Mouse (Mus musculus): ENCODE measurements around the gene Ylpm1. TPM values are rescaled to one million over a fixed set of nuclear protein-coding genes. Genes with fewer than 3 reads are reported as not detected.
A peak's percentile ranks its signal among the peaks of the same experiment; 100 is the strongest.

Gene Ylpm1
- total RNA-seq, 4 experiments from 2014 or later, result 11.2 to 17.5 (median 15.3) TPM

- DNase-seq (ENCODE audit: low spot score in 2 of 2), result no peak
These were observed 10.9 kb downstream of the Ylpm1 start for GRCm38 (mm10) chr12:85007021-85007420.

DNA sequence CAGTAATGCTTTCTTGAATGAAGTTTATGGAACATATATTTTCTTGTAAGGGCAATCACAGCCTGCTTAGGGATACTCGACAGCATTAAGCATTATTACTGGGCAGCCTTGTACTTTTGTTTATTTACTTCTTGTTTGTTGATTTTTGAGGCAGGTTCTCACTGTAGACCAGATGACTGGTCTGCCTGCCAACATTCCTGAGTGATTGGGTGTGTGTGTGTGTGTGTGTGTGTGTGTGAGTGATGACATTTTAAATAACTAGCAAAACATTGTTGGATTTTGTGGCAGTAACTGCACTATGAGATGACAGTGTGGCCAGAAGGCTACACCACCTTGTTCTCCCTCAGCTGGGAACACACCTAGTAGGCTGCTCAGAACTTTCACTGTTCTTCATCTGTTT lies 13.7 kb downstream of the Ylpm1 start:
- DNase-seq (ENCODE audit: low spot score in 2 of 2), result no peak

- no peak for DNase-seq (ENCODE audit: low spot score in 2 of 2)
These were observed 14.4 kb downstream of the Ylpm1 start for GRCm38 (mm10) chr12:85010541-85010940.

GRCm38 (mm10) chr12:85012185-85012584 lies 16.1 kb downstream of the Ylpm1 start:
- DNase-seq (ENCODE audit: low spot score in 2 of 2), result no peak

DNA sequence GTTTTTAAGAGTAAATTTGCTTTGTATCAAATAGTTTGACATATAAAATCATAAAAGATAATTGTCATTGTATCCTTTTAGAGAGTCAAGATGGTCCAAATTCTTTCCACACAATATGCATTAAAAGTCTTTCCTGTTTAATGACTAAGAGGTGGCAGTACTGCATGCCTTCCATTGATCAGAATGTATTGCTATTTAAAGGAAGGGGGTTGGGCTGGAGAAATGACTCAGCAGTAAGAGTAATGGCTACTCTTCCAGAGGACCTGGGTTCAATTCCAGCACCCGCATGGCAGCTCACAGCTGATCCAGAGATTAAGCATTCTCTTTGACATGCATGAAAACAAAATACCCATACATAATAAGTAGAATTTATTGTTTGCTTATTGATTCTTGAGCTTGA lies 25.9 kb downstream of the Ylpm1 start:
- DNase-seq (ENCODE audit: low spot score in 2 of 2), result no peak

DNA sequence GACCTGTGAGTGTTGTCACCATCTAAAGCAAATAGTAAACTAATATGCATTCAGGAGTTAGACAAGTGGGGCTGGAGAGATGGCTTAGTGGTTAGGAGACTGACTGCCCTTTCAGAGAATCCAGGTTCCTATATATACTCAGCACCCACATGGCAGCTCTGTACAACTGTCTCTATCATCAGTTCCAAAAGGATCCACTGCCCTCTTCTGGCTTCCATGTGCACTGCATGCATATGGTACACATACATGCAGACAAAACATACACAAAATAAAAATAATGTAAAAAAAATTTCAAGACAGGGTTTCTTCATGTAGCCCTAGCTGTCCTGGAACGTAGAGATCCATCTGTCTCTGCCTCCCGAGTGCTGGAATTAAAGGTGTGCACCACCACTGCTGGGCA lies 36.6 kb downstream of the Ylpm1 start:
- DNase-seq (ENCODE audit: low spot score in 2 of 2), result no peak

DNA sequence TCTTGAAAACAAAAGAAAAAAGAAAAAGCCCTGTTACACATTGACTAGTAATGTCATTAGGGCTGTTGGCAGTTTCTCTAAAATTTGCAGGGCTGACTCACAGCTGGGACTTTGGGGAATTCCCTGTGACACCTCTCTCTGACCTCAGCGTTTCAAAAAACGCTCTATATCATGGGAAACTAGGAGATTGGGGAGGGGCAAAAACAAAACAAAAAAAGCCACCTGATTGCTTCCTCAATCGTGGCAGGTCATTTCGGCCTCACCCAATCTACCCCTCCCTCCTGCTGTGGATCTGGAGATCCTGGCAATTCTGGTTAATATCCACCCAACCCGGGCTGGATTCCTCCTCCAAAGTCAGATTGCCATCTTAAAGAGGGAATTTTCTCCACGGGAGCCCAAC lies 55.1 kb downstream of the Ylpm1 start:
- no peak for DNase-seq (ENCODE audit: low spot score in 2 of 2)

DNA sequence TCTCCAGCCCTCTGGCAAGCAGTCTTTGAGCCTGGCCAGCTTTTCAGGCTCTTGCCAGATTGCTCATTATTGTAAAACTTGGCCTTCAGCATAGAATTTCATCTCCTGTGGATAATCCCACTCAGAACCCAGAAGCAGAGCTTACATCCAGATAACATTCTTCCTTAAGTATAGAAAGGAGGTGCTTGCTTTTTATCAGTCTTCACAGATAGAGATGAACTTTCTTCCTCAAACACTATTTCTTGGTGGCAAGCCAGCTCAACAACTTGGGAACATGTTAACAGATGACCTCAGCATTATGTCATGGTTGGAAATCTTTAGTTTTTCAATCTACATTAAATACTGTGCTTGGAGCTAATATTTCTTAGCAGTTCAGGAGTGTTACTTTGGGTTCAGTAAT lies 74.9 kb downstream of the Ylpm1 start:
- DNase-seq (ENCODE audit: low spot score in 2 of 2), result no peak

GRCm38 (mm10) chr12:85077100-85077499 lies 81.0 kb downstream of the Ylpm1 start:
- DNase-seq (ENCODE audit: low spot score in 2 of 2), result no peak

DNA sequence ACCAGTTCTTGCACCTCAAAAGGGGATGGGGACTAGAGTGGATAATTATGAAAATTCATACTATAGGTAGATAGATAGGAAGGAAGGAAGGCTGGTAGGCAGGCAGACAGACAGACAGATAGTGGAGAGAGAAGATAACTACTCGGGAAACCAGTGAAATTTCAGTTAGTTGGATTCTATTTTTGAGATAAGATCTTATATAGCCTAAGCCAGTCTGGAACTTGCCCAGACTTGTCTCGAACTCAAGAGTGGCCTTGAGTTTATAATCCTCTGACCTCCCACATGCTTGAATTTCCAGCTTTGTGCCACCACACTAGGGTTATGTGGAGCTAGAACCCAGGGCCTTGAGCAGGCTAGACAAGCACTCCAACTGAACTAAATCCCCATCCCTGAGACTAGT lies 88.1 kb downstream of the Ylpm1 start:
- no peak for DNase-seq (ENCODE audit: low spot score in 2 of 2)

GRCm38 (mm10) chr12:85084941-85085340 lies 88.8 kb downstream of the Ylpm1 start:
- DNase-seq (ENCODE audit: low spot score in 2 of 2), result no peak

GRCm38 (mm10) chr12:85087845-85088244 lies 91.7 kb downstream of the Ylpm1 start:
- no peak for DNase-seq (ENCODE audit: low spot score in 2 of 2)

DNA sequence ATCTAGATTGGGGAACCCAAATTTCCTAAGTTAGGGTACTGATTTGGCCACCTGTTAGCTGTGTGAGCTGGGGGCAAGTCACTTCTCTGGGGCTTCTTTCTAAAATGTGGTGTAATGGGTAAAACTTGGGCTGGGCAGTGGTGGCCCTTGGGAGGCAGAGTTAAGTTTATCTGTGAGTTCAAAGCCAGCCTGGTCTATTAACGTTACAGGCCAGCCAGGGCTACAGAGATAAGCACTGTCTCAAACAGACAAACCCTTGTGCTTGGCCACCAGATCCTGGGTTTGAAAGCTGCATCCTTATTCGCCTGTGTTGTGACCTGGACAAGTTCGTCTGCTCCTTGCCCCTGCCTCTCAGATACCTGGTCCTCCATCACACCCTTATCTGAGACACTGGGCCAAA lies 95.1 kb downstream of the Ylpm1 start:
- no peak for DNase-seq (ENCODE audit: low spot score in 2 of 2)

DNA sequence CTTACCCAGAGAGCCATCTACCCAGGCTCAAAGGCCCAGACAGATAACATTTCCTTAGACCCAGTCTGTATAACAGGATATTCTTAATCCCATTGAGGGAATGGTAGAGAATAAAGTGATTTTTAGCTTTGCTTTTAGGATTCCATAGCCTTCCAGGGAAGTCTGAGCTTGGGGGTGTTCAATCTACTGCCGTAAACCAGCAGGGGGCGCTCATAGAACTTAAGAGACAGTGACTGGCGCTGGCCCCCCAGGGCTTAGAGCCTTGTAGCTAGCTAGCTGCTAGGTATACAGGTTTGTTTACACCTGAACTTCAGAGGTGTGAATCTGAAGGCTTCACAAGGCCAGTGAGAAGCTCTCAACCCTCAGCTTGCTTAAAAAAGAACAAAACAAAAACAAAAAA lies 96.1 kb downstream of the Ylpm1 start:
- DNase-seq (ENCODE audit: low spot score in 2 of 2), result peak; percentile 40 to 53

- peak; percentile 50 to 63 for DNase-seq (ENCODE audit: low spot score in 2 of 2)
These were observed 97.9 kb downstream of the Ylpm1 start for GRCm38 (mm10) chr12:85094010-85094409.

DNA sequence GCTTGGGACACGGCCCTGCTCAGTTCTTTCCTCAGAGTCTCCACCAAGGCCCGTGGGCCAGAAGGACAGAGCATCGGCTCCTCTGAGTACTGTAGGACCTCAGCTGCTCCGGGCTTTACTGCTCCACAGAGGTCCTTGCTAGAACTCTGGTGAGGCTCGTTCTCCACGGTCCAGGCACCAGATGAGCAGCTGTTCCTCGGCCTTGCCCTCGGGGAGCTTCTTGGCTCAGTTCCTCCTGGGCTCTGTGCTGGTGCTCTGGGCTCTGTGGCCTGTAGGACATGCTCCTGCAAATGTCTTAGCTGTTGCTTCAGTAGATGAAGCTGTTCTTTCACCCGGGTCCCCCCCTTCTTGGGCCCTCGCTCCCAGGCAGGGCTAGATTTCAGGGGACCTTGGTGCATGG lies 98.6 kb downstream of the Ylpm1 start:
- peak; percentile 57 for DNase-seq (ENCODE audit: low spot score in 2 of 2)

GRCm38 (mm10) chr12:85095146-85095545 lies 99.0 kb downstream of the Ylpm1 start:
- DNase-seq (ENCODE audit: low spot score in 2 of 2), result no peak

GRCm38 (mm10) chr12:85095859-85096258 lies 99.7 kb downstream of the Ylpm1 start:
- DNase-seq (ENCODE audit: low spot score in 2 of 2), result no peak

GRCm38 (mm10) chr12:85101001-85101400 lies 104.9 kb downstream of the Ylpm1 start:
- DNase-seq (ENCODE audit: low spot score in 2 of 2), result no peak

DNA sequence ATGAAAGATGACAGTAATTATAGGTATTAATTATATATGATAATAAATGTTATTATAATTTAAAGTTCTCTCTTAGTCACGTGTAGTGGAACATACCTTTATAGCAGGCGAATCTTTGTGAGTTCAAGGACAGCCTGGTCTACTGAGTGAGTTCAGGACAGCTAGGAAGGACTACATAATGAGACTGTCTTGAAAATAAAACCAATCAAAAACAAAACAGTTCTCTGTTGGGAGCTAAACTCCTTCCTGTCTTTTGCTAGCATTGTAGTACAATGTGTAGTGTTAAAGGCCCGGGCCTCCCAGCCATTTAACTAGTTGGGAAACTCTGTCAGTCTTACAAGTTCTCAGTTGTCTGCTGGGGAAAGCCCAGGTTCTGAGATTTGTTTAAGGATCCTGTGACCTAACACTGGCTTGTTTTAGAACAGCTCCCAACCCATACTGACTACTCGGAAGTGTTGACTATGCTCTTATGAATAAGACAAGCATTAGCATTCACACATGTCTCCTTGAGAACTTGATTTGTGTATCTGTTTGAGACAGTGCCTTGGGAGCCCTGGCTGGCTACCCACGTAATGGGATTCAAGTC lies 105.5 kb downstream of the Ylpm1 start:
- DNase-seq (ENCODE audit: low spot score in 2 of 2), result no peak

GRCm38 (mm10) chr12:85103096-85103495 lies 107.0 kb downstream of the Ylpm1 start:
- no peak for DNase-seq (ENCODE audit: low spot score in 2 of 2)

- DNase-seq (ENCODE audit: low spot score in 2 of 2), result no peak
These were observed 108.7 kb downstream of the Ylpm1 start for GRCm38 (mm10) chr12:85104789-85105188.

- no peak for DNase-seq (ENCODE audit: low spot score in 2 of 2)
These were observed 110.2 kb downstream of the Ylpm1 start for GRCm38 (mm10) chr12:85106292-85106691.

DNA sequence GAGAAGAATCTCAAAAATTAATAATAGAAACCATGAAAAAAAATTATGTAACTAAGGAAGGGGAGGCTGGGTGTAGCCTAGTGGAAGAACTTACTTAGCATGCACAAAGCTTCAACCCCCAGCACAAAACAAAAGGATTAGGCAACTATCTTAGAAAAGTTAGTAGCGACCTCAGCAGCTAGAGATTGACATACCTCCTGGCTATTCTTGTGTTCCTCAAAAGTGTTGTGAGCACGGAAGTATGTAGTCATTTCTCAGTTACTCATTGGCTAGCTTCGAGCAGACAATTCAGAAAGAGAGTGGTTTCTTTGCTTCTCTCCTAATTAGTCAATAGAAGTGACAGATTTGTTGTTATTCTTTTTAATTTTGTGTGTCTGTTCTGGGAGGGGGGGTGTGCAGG lies 112.5 kb downstream of the Ylpm1 start:
- no peak for DNase-seq (ENCODE audit: low spot score in 2 of 2)
